8 mouse cellular contexts compared by ENCODE assay signal in the genomic region with DNA sequence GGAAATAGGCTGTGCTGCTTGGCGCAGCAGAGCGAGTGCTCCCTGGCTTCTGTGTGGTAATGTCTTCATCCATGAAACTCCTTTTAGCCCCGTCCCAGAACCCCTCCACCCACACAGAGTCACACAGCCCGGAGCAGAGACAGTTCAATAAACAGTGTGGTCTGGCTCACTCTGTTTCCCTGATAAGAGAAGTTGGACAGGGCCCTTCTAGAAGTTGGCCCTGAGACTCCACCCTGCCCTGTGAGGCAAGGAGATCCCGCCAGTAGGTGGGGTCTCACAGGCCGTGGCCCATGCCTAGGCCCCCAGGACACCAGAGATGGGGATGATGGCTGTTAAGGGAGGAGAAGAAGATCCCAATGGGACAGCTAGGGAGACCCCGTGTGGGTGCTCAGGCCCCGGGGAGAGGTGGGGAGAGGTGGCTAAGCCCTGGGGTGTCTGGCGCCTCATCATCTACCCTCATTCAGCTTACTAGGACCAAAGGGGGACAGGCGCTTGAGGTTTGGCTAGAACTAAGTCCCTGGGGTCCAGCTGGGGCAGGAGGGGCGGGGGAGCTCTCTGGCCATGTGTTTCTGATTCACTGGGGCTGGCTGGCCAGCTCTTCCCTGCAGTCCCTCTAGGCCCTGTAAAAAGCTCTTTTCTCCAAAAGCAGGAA. TPM values are rescaled to one million over a fixed set of nuclear protein-coding genes. Genes with fewer than 3 reads are reported as not detected.
DNase-seq lines count a peak whose midpoint lies in the region; ATAC-seq and TF ChIP-seq lines count a peak whose summit lies in the region.

No protein-coding gene starts in this region.

- no peaks in the 10 kb centered on the region for H3K9me3 ChIP-seq in heart, embryonic 13.5 days
- no peaks in the 10 kb centered on the region for H3K9me3 ChIP-seq in liver, embryonic 12.5 days (replicated peaks)

- 36% methylated on average over 11 of the region's 11 CpGs for WGBS in heart, embryonic 13.5 days
- WGBS in liver, embryonic 12.5 days (ENCODE audit: insufficient replicate concordance) = 34% methylated on average over 11 of the region's 11 CpGs

- no peak overlapping the region for H3K4me3 ChIP-seq in brown adipose tissue, adult 24 weeks (ENCODE audit: insufficient read depth, low read depth, low read length)
- H3K4me3 ChIP-seq in heart, embryonic 13.5 days = no peak overlapping the region
- no peak overlapping the region for H3K4me3 ChIP-seq in liver, embryonic 12.5 days
- H3K4me3 ChIP-seq in layer of hippocampus, adult 2 months = no peak overlapping the region

- no peaks in the 10 kb centered on the region for H3K36me3 ChIP-seq in heart, embryonic 13.5 days
- no peaks in the 10 kb centered on the region for H3K36me3 ChIP-seq in liver, embryonic 12.5 days

- peaks cover 66% of the 10 kb centered on the region for H3K27me3 ChIP-seq in heart, embryonic 13.5 days (replicated peaks)
- peaks cover 64% of the 10 kb centered on the region for H3K27me3 ChIP-seq in liver, embryonic 12.5 days (replicated peaks)

- peak overlapping the region; percentile 79 for H3K27ac ChIP-seq in brown adipose tissue, adult 24 weeks (replicated peaks; ENCODE audit: low read depth, low read length)
- peak overlapping the region; percentile 71 for H3K27ac ChIP-seq in heart, embryonic 13.5 days (replicated peaks)
- H3K27ac ChIP-seq in liver, embryonic 12.5 days = peak overlapping the region; percentile 76
- no peak overlapping the region for H3K27ac ChIP-seq in layer of hippocampus, adult 2 months

- no peak overlapping the region for H3K4me2 ChIP-seq in heart, embryonic 13.5 days
- H3K4me2 ChIP-seq in liver, embryonic 12.5 days = peak overlapping the region; percentile 46

- H3K9ac ChIP-seq in heart, embryonic 13.5 days = peak overlapping the region; percentile 25; the same call in 1 of the 2 replicates
- H3K9ac ChIP-seq in liver, embryonic 12.5 days = peak overlapping the region; percentile 43; the same call in 1 of the 2 replicates

- no peak for TF ChIP-seq CTCF in layer of hippocampus, adult 2 months (conservative IDR thresholded peaks at IDR 0.05)

- H3K4me1 ChIP-seq in brown adipose tissue, adult 24 weeks (ENCODE audit: control insufficient read depth, insufficient read depth, insufficient read length, low read length) = no peaks in the 10 kb centered on the region; the same call in 1 of the 2 replicates
- peaks cover 54% of the 10 kb centered on the region for H3K4me1 ChIP-seq in heart, embryonic 13.5 days
- peaks cover 43% of the 10 kb centered on the region for H3K4me1 ChIP-seq in liver, embryonic 12.5 days

- ATAC-seq in heart, embryonic 13.5 days (ENCODE audit: extremely low read depth, insufficient number of reproducible peaks, low FRiP score, low TSS enrichment) = no peak
- ATAC-seq in liver, embryonic 12.5 days = peak; percentile 87

- DNase-seq in adrenal gland, adult (ENCODE audit: inconsistent age in 2 of 2, low spot score in 1 of 2) = peak; percentile 17 to 36
- no peak for DNase-seq in adrenal gland, postnatal 36 days
- no peak for DNase-seq in layer of hippocampus, adult 2 months (ENCODE audit: low spot score in 2 of 2)
- DNase-seq in layer of hippocampus, adult 11-12 months (ENCODE audit: low spot score) = no peak
- DNase-seq in spleen, postnatal 36 days (ENCODE audit: low spot score in 2 of 2) = no peak

RNA-seq across cellular contexts. Expression of a gene that starts 5.9 kb away (rescaled TPM):
- total RNA-seq in adrenal gland, postnatal 36 days (2021) = 10 to 100 TPM in 1 of 2 experiments, 1 to 10 TPM in 1; 9.6 to 14.1 TPM
- 1.5 TPM in 1 of 2 replicates, not detected in the other for polyA plus RNA-seq in brown adipose tissue, adult 24 weeks (2012; ENCODE audit: insufficient read depth, insufficient read length, missing spikeins)
- 0.51 and 0.93 TPM in 2 replicates for polyA plus RNA-seq in heart, embryonic 13.5 days (2015; fragmentation: Nextera tagmentation; extraction: Ambion mirVana)
- 0.19 and 0.41 TPM in 2 replicates for polyA plus RNA-seq in liver, embryonic 12.5 days (2016; fragmentation: Nextera tagmentation; extraction: Ambion mirVana)
- total RNA-seq in layer of hippocampus, adult 2 months (2021) = 1 to 10 TPM; 5.6 to 5.7 TPM

RNA-seq across cellular contexts. Expression of a gene that starts 6.6 kb away (rescaled TPM):
- total RNA-seq in adrenal gland, postnatal 36 days (2021) = 10 to 100 TPM; 25.0 to 36.5 TPM
- 13.4 and 18.7 TPM in 2 replicates for polyA plus RNA-seq in brown adipose tissue, adult 24 weeks (2012; ENCODE audit: insufficient read depth, insufficient read length, missing spikeins)
- 2.6 TPM in 2 replicates for polyA plus RNA-seq in heart, embryonic 13.5 days (2015; fragmentation: Nextera tagmentation; extraction: Ambion mirVana)
- 0.83 and 1.2 TPM in 2 replicates for polyA plus RNA-seq in liver, embryonic 12.5 days (2016; fragmentation: Nextera tagmentation; extraction: Ambion mirVana)
- total RNA-seq in layer of hippocampus, adult 2 months (2021) = 10 to 100 TPM; 71.9 to 73.5 TPM

RNA-seq across cellular contexts. Expression of a gene that starts 20.6 kb away (rescaled TPM):
- 10 to 100 TPM; 12.5 to 17.5 TPM for total RNA-seq in adrenal gland, postnatal 36 days (2021)
- polyA plus RNA-seq in brown adipose tissue, adult 24 weeks (2012; ENCODE audit: insufficient read depth, insufficient read length, missing spikeins) = 4.4 and 8.2 TPM in 2 replicates
- 7.2 and 8.0 TPM in 2 replicates for polyA plus RNA-seq in heart, embryonic 13.5 days (2015; fragmentation: Nextera tagmentation; extraction: Ambion mirVana)
- polyA plus RNA-seq in liver, embryonic 12.5 days (2016; fragmentation: Nextera tagmentation; extraction: Ambion mirVana) = 8.0 and 8.5 TPM in 2 replicates
- 1 to 10 TPM; 1.4 to 1.6 TPM for total RNA-seq in layer of hippocampus, adult 2 months (2021)

Comparison
In these comparisons a context has a peak if more than half of its experiments do, and no peak if none do; other contexts are left out.
1. DNase-seq: peak in adrenal gland, adult (2 of 2); none in adrenal gland, postnatal 36 days (0 of 2), layer of hippocampus, adult 2 months (0 of 2), layer of hippocampus, adult 11-12 months (single experiment) and spleen, postnatal 36 days (0 of 2).